Mouse (Mus musculus): Measurements from ENCODE around the gene Bnipl. TPM values are rescaled to one million over a fixed set of nuclear protein-coding genes. Genes with fewer than 3 reads are reported as not detected.

Bnipl gene
- not detected in 2 replicates for polyA plus RNA-seq (2015; fragmentation: Nextera tagmentation; extraction: Ambion mirVana)

DNA sequence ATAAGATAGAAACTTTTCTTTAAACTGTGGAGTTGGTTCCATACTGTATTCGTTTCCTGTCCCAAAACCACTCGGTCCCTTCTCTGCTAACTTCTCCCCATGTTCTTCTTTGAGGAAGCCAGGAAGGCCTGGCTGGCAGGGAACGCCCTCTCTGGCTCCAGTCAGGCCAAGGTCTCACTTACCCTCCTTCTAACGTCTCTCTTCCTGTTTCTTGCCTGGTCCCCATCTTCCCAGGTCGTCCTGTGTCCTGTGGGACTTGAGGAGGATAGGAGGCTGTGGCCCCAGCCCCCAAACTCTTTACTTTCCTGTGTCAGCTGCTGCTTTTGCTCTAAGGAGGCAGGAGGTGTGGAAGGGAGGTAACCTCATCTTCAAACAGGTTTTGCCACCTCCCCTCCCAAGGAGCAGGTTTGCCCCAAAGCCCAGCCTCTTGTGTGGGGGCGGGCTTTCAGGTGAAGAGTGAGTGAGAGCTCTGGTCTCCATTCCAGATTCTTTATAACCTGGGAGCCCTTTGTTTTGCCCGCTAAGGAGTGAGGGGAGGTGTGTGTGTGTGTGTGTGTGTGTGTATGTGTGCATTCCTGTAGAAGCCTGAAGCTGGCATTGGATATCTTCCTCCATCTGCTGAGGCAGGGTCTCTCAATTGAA is at the start of gene Bnipl:
TSS of gene Bnipl (minus strand) at position 411 of the 642 bp plus-strand sequence.

DNA sequence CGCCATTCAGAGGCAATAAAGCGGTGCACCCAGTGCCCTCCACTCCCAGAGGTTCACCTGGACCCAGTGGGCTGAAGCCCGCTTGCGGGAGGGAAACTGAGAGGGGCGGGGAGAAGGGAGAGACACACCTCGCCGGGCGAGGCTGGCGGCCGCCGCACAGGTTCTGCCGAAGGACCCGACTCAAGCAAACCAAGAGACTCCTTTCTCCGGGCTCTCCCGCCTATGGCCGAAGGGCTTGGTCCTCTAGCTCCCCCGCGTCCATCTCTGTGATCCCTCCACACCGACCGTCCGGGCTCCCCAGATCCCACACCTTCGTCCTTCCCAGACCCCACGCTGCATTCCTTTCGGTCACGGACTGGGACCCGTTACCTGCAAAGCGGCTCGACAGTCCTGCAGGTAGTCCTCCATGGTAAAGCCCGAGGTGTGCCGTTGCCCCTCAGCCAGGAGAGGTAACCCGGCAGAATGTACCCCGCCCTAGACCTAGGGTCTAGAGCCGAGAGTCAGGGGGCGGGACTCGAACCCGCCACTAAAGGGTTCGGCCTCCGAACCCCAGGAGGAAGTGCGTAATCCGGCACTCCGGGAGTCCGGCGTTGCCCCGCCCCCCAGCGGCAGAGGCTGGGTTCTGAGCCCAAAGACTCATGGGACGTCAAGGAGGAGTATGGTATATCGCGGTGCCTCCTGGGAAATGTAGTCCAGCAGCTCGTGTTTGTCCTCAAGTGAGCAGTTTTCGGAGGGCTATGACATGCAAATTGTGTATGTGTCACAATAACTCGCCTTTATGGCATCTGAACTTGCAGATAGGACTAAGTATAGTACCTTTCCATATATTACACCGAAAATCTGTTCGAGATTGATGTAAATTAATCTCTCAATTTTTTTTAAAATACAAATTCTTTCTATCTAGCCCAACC is 30.5 kb upstream of the Bnipl start, which contains the start of the genes Mindy1 and Prune1:
TSS of gene Mindy1 (plus strand) at position 130 of the 911 bp plus-strand sequence.
TSS of gene Prune1 (minus strand) at position 861 of the 911 bp plus-strand sequence.

DNA sequence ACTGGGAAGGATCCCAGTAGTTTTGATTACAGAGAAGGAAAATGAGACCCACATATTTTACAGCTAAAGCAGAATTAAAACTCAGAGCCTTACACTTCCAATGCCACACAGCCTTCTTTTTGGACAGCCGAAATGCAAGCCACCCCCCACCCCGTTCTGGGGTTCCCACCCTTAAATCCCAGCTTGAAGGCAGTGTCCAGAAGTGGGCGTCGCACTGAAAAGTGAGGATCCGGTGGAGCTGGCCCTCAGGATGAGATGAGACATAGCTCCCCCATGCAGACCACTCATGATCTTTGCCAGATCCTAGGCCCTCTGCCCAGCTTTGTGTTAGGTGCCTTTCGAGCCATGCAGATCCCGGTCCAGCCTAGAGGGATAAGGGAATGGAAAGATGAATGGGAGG is 9.5 kb downstream of the Bnipl start, which contains the start of gene Gm128:
TSS of gene Gm128 (minus strand) at position 101 of the 400 bp plus-strand sequence.

DNA sequence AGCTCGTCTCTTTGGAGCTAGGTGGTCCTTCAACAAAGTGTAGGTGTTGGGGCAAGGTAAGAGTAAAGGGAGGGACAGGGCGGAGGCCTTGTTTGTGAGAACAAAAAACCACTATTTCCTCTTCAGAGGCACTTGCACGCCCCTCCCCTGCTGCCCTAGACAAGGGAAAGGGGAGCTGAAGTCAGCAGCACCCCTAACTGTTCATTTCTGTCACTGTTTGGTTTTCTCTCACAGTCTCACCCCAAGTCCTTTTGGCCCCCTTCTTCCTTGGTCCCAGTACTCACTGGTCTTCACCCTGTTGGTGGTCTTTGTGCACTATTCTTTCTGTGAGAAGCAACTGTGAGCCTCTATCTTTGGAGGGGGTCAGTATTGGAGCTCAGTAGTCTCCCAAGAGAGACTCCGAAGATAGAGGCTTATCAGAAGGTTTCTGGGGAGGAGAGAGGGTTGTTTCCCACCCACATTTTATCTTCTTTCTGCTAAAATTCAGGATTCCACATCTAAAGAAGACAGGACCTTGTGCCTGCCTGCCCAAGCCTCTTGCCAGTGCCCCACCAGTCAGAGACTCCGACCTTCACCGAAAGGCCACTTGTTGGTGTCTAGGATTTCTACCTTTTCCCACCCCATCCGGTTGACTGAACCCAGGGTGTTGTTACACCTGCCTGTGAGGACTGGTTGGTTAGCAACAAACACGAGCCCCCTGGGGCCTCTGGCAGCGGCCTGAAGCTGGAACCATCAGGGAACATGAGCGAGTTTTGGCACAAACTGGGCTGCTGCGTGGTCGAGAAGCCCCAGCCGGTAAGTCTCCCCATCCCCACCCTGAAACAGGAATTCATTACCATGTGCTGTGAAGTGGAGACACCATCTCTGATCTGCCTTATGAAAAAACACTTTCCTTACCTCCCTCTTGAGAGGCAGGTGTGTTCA is 19.4 kb downstream of the Bnipl start, which contains the start of gene Mllt11:
TSS of gene Mllt11 (minus strand) at position 874 of the 924 bp plus-strand sequence.

DNA sequence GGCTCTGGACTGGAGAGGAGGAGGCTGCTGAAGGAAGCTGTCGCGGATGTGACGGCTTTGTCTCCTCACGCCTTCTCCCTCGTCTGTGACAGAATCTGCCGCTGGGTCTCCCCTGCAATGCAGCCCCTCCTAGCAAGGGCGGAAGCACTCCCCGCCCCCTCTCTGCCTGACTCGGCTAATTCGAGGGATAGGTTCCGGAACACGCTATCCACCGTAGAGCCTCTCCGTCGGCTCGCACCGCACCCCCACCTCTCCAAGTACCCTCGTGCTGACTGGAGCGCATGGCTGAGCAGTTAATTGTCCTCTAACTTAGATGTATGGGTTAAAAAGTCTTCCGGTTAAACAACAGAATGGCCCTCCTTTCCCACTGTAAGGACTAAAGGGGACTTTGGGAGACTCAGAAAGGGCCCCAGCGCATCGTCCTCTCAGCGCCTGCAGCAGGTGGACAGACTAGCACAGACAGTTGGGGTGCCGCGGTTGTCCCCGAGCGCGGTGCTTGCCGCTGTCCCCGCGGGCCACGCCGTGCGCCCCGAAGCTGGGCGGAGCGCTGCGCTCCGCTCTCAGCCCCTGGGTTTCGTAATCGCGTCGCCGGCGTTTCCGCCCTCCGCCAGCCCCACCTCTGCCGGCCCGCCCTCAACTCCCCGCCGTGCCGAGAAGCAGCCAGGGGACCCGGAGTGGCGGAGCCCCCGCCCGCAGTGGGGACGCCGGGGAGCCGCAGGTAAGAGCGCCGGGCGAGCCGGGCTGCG is 22.7 kb downstream of the Bnipl start, which contains the start of gene Cdc42se1:
TSS of gene Cdc42se1 (plus strand) at position 585 of the 746 bp plus-strand sequence.

GRCm38 (mm10) chr3:95217255-95218134 is 33.5 kb downstream of the Bnipl start, which contains the start of gene Gabpb2:
TSS of gene Gabpb2 (minus strand) at chr3:95217916.

Other genes with a start within 250 kb of the Bnipl start
- gene Zfp687, start 235.7 kb downstream of the Bnipl start, polyA plus RNA-seq (2015; fragmentation: Nextera tagmentation; extraction: Ambion mirVana) = 13.1 and 15.2 TPM in 2 replicates
- gene Psmd4, start 208.6 kb downstream of the Bnipl start, polyA plus RNA-seq (2015; fragmentation: Nextera tagmentation; extraction: Ambion mirVana) = 248 and 269 TPM in 2 replicates
- 10.7 and 10.9 TPM in 2 replicates for gene Pip5k1a, start 144.3 kb downstream of the Bnipl start, polyA plus RNA-seq (2015; fragmentation: Nextera tagmentation; extraction: Ambion mirVana)
- gene Vps72, start 140.2 kb downstream of the Bnipl start, polyA plus RNA-seq (2015; fragmentation: Nextera tagmentation; extraction: Ambion mirVana) = 89.2 and 101 TPM in 2 replicates
- 0.50 and 0.79 TPM in 2 replicates for gene Tmod4, start 126.7 kb downstream of the Bnipl start, polyA plus RNA-seq (2015; fragmentation: Nextera tagmentation; extraction: Ambion mirVana)
- 78.6 and 80.8 TPM in 2 replicates for gene Scnm1, start 117.2 kb downstream of the Bnipl start, polyA plus RNA-seq (2015; fragmentation: Nextera tagmentation; extraction: Ambion mirVana)
- gene Lysmd1, start 117.1 kb downstream of the Bnipl start, polyA plus RNA-seq (2015; fragmentation: Nextera tagmentation; extraction: Ambion mirVana) = 41.0 and 41.2 TPM in 2 replicates
- gene Tnfaip8l2, start 108.8 kb downstream of the Bnipl start, polyA plus RNA-seq (2015; fragmentation: Nextera tagmentation; extraction: Ambion mirVana) = 4.7 and 4.8 TPM in 2 replicates
- gene Sema6c, start 90.7 kb downstream of the Bnipl start, polyA plus RNA-seq (2015; fragmentation: Nextera tagmentation; extraction: Ambion mirVana) = 14.0 and 15.0 TPM in 2 replicates
- 2.5 and 2.6 TPM in 2 replicates for gene Gabpb2, start 33.3 kb downstream of the Bnipl start, polyA plus RNA-seq (2015; fragmentation: Nextera tagmentation; extraction: Ambion mirVana)
- 53.0 and 55.2 TPM in 2 replicates for gene Cdc42se1, start 22.5 kb downstream of the Bnipl start, polyA plus RNA-seq (2015; fragmentation: Nextera tagmentation; extraction: Ambion mirVana)
- gene Mllt11, start 19.0 kb downstream of the Bnipl start, polyA plus RNA-seq (2015; fragmentation: Nextera tagmentation; extraction: Ambion mirVana) = 348 and 378 TPM in 2 replicates
- gene Gm128, start 9.6 kb downstream of the Bnipl start, polyA plus RNA-seq (2015; fragmentation: Nextera tagmentation; extraction: Ambion mirVana) = 0.22 TPM in 1 of 2 replicates, not detected in the other
- gene Mindy1, start 30.2 kb upstream of the Bnipl start, polyA plus RNA-seq (2015; fragmentation: Nextera tagmentation; extraction: Ambion mirVana) = 31.0 and 32.1 TPM in 2 replicates
- 47.1 and 55.4 TPM in 2 replicates for gene Prune1, start 30.9 kb upstream of the Bnipl start, polyA plus RNA-seq (2015; fragmentation: Nextera tagmentation; extraction: Ambion mirVana)
- 0.28 TPM in 2 replicates for gene Anxa9, start 56.0 kb upstream of the Bnipl start, polyA plus RNA-seq (2015; fragmentation: Nextera tagmentation; extraction: Ambion mirVana)
- 84.8 and 88.4 TPM in 2 replicates for gene Cers2, start 63.6 kb upstream of the Bnipl start, polyA plus RNA-seq (2015; fragmentation: Nextera tagmentation; extraction: Ambion mirVana)
- gene Setdb1, start 106.0 kb upstream of the Bnipl start, polyA plus RNA-seq (2015; fragmentation: Nextera tagmentation; extraction: Ambion mirVana) = 22.5 and 24.6 TPM in 2 replicates
- not detected in 2 replicates for gene 4930558C23Rik, start 151.6 kb upstream of the Bnipl start, polyA plus RNA-seq (2015; fragmentation: Nextera tagmentation; extraction: Ambion mirVana)
- gene Arnt, start 183.2 kb upstream of the Bnipl start, polyA plus RNA-seq (2015; fragmentation: Nextera tagmentation; extraction: Ambion mirVana) = 9.4 and 10.5 TPM in 2 replicates
- 15.4 and 31.3 TPM in 2 replicates for gene Ctsk, start 248.1 kb upstream of the Bnipl start, polyA plus RNA-seq (2015; fragmentation: Nextera tagmentation; extraction: Ambion mirVana)

Data from neural tube, postnatal 0 days (tissue).